Mouse (Mus musculus) liver, postnatal 0 days (tissue): ENCODE results near the gene Esf1. TPM values are rescaled to one million over a fixed set of nuclear protein-coding genes. Genes with fewer than 3 reads are reported as not detected.
"Not testable (repeated sequence)": the region's sequence is repeated elsewhere in the genome, so short reads cannot be mapped to it uniquely, and the experiment has no call there.

Experiments used
- ATAC-seq: fragments of 200-750 bp; cut with Nextera tagmentation; 2 replicates; pipeline ENCODE4 v1.8.0; 2017; ENCODE audit warnings: mild to moderate bottlenecking, moderate library complexity
- DNase-seq: peaks from one replicate; pipeline ENCODE4 v3.0.0-alpha.2; 2016
- H3K27ac ChIP-seq: fragments of 300-500 bp; sonication (generic); 2 replicates; pipeline ENCODE4 v1.5.1; 2014; ENCODE audit warnings: antibody characterized with exemption, moderate library complexity, mild to moderate bottlenecking, low read depth
- H3K27me3 ChIP-seq: fragments of 300-500 bp; sonication (generic); 2 replicates; pipeline ENCODE4 v1.6.1; 2014; ENCODE audit warnings: low read length, control low read depth, mixed read lengths; ENCODE audit not compliant: insufficient read depth
- H3K36me3 ChIP-seq: fragments of 300-500 bp; sonication (generic); replicated peaks from 2 replicates; pipeline ENCODE4 v1.6.1; 2014; ENCODE audit warnings: mild to moderate bottlenecking, control low read depth, low read length, moderate library complexity, mixed read lengths; ENCODE audit not compliant: insufficient read depth
- H3K4me1 ChIP-seq: fragments of 300-500 bp; sonication (generic); 2 replicates; pipeline ENCODE4 v1.6.1; 2014; ENCODE audit warnings: antibody characterized with exemption, mild to moderate bottlenecking, control low read depth; ENCODE audit not compliant: insufficient read depth
- H3K4me2 ChIP-seq: fragments of 300-500 bp; sonication (generic); 2 replicates; pipeline ENCODE4 v1.6.1; 2014; ENCODE audit warnings: low read depth, mild to moderate bottlenecking, low read length, moderate library complexity, mixed read lengths
- H3K4me3 ChIP-seq: fragments of 300-500 bp; sonication (generic); 2 replicates; pipeline ENCODE4 v1.5.1; 2014; ENCODE audit warnings: low read depth, low read length
- H3K9ac ChIP-seq: fragments of 300-500 bp; sonication (generic); replicated peaks from 2 replicates; pipeline ENCODE4 v1.6.1; 2014; ENCODE audit warnings: mild to moderate bottlenecking, moderate library complexity
- H3K9me3 ChIP-seq: fragments of 300-500 bp; sonication (generic); 2 replicates; pipeline ENCODE4 v1.6.1; 2016; ENCODE audit warnings: mild to moderate bottlenecking, control low read depth, low read length, mixed read lengths
- CTCF ChIP-seq: sonication (generic); IDR thresholded peaks from 2 replicates; pipeline ENCODE4 v1.5.1; 2016; ENCODE audit warnings: antibody characterized with exemption, low read depth
- EP300 ChIP-seq: IDR thresholded peaks from 2 replicates; pipeline ENCODE4 v1.6.1; 2016; ENCODE audit warnings: antibody characterized with exemption, low read depth, mild to moderate bottlenecking
- WGBS: fragments of 180-500 bp; shearing (Covaris S2); extraction: QIAGEN DNeasy Blood & Tissue Kit; methylation state at CpG from one replicate; pipeline ENCODE4 v1.1.7; 2014; ENCODE audit not compliant: insufficient replicate concordance; 5-methylcytosine and 5-hydroxymethylcytosine counted together
- polyA plus RNA-seq: library from polyadenylated mRNA; unstranded; fragments of >200 nt; fragmentation: Nextera tagmentation; extraction: Ambion mirVana; gene quantifications from 2 replicates; pipeline ENCODE4 v1.2.1, GENCODE M21; 2015

The Esf1 gene
- polyA plus RNA-seq, 1 experiment from 2014 or later, result 9.0 TPM

DNA sequence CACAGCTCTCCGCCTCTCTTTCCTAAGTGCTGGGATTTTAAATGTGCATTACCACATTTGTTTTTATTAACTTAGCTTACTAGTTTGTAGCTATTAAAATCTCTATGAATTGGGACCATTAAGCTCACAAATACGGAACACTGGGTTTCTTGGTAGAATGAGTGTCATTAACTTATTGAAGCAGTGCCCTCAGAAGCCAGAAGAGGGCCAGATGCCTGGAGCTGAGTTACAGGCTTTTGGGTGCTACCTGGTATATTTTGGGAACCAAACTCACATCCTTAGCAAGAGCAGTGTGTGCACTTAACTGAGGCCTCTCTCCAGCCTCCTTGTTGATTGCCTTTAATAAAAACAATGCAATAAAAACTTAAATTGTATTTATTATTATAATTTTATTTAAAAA, 30.3 kb upstream of the Esf1 start:
- Histone ChIP-seq H3K4me1 (no peaks in the 10 kb centered on the region), H3K27ac (no peak overlapping the region), H3K36me3 (peaks cover 10% of the 10 kb centered on the region), H3K27me3 (no peaks in the 10 kb centered on the region), H3K4me2 (no peak overlapping the region), H3K4me3 (no peak overlapping the region), H3K9me3 (no peaks in the 10 kb centered on the region), H3K9ac (no peak overlapping the region)
- TF ChIP-seq CTCF (peak; percentile 16; the same call in 1 of the 2 replicates), EP300 (no peak)
- WGBS, result 85% methylated on average over 2 of the region's 2 CpGs
- no peak for DNase-seq
- no peak for ATAC-seq

DNA sequence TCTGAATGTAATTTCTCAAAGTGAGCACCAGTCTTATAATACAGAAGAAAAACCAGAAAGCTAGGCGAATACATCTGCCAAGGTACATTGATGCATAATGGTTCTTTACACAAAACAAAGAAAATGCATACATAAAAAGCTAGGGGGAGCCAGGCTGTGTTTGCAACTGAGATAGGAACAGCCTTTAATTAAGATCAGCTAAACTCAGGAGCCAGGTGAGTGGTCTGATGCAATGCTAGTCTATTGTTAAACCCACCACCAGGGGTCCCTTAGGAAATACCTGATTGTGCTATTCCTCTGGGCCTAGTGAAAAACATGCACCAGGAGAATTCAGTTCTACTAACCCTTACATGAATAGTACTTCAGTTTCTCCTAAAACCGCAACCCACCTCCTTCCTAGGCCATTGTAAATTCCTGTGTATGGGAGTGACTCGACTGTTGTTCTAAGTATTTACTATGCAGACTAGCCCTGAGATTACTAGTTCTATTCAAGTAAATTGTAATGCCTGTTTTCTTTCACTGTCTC, 15.4 kb upstream of the Esf1 start:
- WGBS, result 84% methylated on average over 3 of the region's 3 CpGs
- H3K4me2 ChIP-seq, H3K9ac ChIP-seq, H3K9me3 ChIP-seq, H3K4me1 ChIP-seq, ATAC-seq, DNase-seq, H3K4me3 ChIP-seq, H3K27ac ChIP-seq, H3K27me3 ChIP-seq: not testable (repeated sequence)
- H3K36me3 ChIP-seq, result peaks cover 15% of the 10 kb centered on the region

DNA sequence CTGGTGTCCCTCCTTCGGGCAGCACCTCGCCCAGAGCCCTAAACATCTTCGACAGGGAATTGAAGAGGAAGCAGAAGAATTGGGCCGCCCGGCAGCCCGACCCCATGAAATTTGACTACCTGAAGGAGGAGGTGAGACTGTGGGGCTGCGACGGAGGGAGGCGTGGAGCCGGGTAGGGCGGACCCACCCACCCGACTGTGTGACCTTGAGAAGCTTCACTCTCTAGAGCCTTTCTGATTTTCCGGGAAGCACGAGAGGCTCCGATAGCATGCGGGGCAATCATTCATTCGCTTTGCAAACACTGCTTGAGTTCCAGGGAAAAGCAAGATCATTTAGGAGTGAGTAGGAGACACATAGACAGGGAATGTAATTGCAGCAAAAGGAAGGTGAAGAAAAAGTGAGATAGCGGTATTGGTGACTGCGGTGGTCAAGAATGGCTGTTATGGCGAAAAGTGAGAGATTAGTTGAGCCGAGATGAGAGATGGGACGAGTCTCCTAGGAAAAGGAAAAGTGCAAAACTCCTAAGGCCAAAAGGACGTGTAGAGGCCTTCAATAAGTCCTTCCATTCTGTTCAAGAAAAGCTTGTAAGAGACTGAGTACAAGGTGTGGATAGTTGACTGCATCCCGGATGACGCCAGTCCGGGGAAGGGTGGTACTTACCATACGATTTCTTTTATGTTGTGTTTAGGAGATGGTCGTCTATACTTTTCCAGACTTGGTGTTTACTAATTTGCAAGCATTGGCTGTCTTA, 614 bp upstream of the Esf1 start:
- H3K4me1 ChIP-seq, result peaks cover 13% of the 10 kb centered on the region; the same call in 1 of the 2 replicates
- H3K27me3 ChIP-seq, result no peaks in the 10 kb centered on the region
- 8% methylated on average over 28 of the region's 28 CpGs for WGBS
- peak overlapping the region; percentile 99 for H3K4me2 ChIP-seq
- H3K36me3 ChIP-seq, result 0 out of 2 replicates have a peak, but pooled peaks cover 3% of the 10 kb centered on the region
- no peak for DNase-seq
- peak; percentile 64 for ATAC-seq
- TF ChIP-seq CTCF, result no peak
- no peak for TF ChIP-seq EP300
- peak overlapping the region; percentile 83 for H3K9ac ChIP-seq
- H3K4me3 ChIP-seq, result peak overlapping the region; percentile 79
- peak overlapping the region; percentile 67 for H3K27ac ChIP-seq
- H3K9me3 ChIP-seq, result no peaks in the 10 kb centered on the region

DNA sequence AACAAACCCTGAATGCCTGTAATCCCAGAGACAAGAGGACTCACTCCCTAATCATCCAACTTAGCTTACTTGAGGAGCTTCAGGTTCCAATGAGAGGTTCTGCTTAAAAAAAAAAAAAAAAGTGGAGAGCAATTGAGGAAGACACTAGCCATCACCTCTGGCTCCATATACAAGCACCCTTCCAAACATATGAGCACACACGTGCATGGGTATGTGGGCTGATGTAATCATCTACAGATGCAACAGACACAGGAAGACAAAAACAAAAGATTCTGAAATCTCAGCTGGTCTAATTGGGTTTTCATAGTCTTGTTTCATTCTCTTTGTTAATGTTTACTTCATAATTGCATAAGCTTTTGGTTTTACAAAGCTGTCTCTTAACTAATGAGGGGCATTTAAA, 1.3 kb downstream of the Esf1 start:
- Histone ChIP-seq H3K27me3 (no peaks in the 10 kb centered on the region), H3K9me3 (no peaks in the 10 kb centered on the region), H3K4me1 (peaks cover 13% of the 10 kb centered on the region; the same call in 1 of the 2 replicates), H3K27ac (no peak overlapping the region), H3K4me3 (no peak overlapping the region), H3K4me2 (no peak overlapping the region; the same call in 1 of the 2 replicates), H3K36me3 (peaks cover 10% of the 10 kb centered on the region), H3K9ac (no peak overlapping the region)
- no peak for TF ChIP-seq EP300
- 53% methylated on average over 1 of the region's 1 CpGs for WGBS
- ATAC-seq (no peak), DNase-seq (no peak)

DNA sequence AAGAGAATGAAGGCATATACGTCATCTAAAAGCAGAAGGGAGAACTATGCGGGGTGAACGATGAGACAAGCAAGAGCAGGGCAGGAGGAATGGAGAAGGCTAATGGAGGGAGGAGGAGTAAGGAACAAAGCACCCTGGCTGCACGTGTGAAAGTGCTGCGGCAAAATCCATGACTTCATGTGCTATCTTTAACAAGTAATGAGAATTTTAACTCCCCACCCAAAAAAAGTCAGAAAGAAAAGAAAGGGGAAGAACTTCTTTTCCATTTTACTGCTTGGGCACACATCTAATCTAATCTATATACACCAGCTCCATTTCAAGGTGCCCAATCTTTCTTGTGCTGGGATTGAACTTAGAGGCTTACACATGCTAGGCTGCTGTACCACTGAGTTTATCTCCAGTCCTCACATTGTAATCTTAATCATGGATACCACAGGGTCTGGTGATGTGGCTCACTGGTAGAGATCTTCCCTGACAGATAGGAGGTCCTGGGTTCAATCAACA, 7.0 kb downstream of the Esf1 start:
- TF ChIP-seq EP300 (peak; percentile 96), CTCF (no peak)
- peaks cover 19% of the 10 kb centered on the region for H3K36me3 ChIP-seq
- peak overlapping the region; percentile 1; the same call in 1 of the 2 replicates for H3K4me2 ChIP-seq
- 0 out of 2 replicates have a peak, but pooled peaks cover 3% of the 10 kb centered on the region for H3K4me1 ChIP-seq
- 66% methylated on average over 5 of the region's 5 CpGs for WGBS
- peak; percentile 93 for ATAC-seq
- H3K27ac ChIP-seq, result no peak overlapping the region
- DNase-seq, result no peak
- no peak overlapping the region for H3K9ac ChIP-seq
- H3K9me3 ChIP-seq, result no peaks in the 10 kb centered on the region
- no peak overlapping the region for H3K4me3 ChIP-seq
- H3K27me3 ChIP-seq, result no peaks in the 10 kb centered on the region

DNA sequence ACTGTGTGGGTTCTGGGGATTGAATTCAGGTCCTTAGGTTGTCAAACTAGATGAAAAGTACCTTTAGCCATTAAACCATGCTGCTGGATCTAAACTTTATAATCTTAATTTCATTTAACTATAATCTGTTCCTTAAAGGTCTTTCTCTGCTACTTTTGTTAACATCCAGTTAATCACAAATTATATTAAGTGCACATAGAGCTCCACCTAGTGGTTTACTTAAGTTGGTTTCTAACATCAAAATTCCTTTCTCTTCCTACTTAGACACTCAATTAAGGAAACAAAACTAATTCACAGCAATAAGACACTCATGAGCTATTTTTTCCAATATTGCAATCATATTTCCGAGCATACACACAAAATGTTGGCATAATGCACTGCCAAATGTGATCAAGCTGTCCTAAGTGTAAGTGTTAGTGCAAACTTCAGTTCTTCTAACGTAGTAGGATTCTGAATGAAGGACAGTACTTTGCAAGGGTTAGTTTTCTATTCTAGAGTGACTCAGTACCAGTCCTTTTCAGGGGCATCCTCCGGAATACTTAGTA, 11.1 kb downstream of the Esf1 start:
- no peak for DNase-seq

DNA sequence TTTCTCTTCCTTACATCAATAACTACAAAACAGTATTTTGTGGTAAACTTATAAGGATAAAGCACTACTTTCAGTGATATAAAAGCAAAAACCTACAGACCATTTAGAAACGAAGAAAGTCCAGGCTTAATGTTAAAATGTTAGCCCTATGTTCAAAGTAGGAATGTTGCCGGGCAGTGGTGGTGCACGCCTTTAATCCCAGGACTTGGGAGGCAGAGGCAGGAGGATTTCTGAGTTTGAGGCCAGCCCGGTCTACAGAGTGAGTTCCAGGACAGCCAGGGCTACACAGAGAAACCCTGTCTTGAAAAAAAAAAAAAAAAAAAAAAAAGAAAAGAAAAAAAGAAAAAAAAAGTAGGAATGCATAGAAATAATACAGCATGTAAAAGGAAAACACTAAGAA, 18.6 kb downstream of the Esf1 start, which contains the start of gene Gm17374:
Gene Gm17374, plus strand, starts transcription at position 301 of the 400 bp plus-strand sequence.
- WGBS, result 81% methylated on average over 4 of the region's 4 CpGs
- H3K4me2 ChIP-seq, ATAC-seq, H3K9ac ChIP-seq, H3K4me1 ChIP-seq, DNase-seq, H3K4me3 ChIP-seq, H3K27me3 ChIP-seq, H3K9me3 ChIP-seq, H3K27ac ChIP-seq: not testable (repeated sequence)
- peaks cover 29% of the 10 kb centered on the region for H3K36me3 ChIP-seq

More for the DNA sequence above, 11.1 kb downstream of the Esf1 start:
- ATAC-seq, result no peak
- Histone ChIP-seq H3K27me3 (no peaks in the 10 kb centered on the region), H3K9me3 (no peaks in the 10 kb centered on the region), H3K27ac (no peak overlapping the region), H3K4me1 (0 out of 2 replicates have a peak, but pooled peaks cover 3% of the 10 kb centered on the region), H3K9ac (no peak overlapping the region), H3K4me2 (no peak overlapping the region), H3K36me3 (peaks cover 28% of the 10 kb centered on the region), H3K4me3 (no peak overlapping the region)
- WGBS, result 76% methylated on average over 3 of the region's 3 CpGs
- TF ChIP-seq CTCF (peak; percentile 56), EP300 (no peak)
